Mouse (Mus musculus) layer of hippocampus, postnatal 14 days (tissue): ENCODE measurements around the gene Vmn2r63. TPM values are rescaled to one million over a fixed set of nuclear protein-coding genes. Genes with fewer than 3 reads are reported as not detected.
"Not testable (repeated sequence)": the region's sequence is repeated elsewhere in the genome, so short reads cannot be mapped to it uniquely, and the experiment has no call there.

Source experiments
- DNase-seq, 2 experiments: peaks; one replicate each; pipeline ENCODE4 v3.0.0; 2021 to 2022; ENCODE audit warnings: low spot score in 2 of 2, mixed read lengths in 1 of 2
- long read RNA-seq, 2 experiments: library from polyadenylated mRNA; stranded (forward); transcript quantifications; one replicate each; pipeline ENCODE4 v2.0.0; 2021
- microRNA-seq, 2 experiments: library from miRNA; unstranded; fragments of <30 nt; microRNA quantifications; one replicate each; pipeline ENCODE4 v1.2.0; 2021
- total RNA-seq, 2 experiments: library from RNA; stranded (reverse); gene quantifications; 2 replicates each; pipeline ENCODE4 v1.2.3; 2021

The Vmn2r63 gene
- not detected for total RNA-seq
- long read RNA-seq, experiment 1: 0 reads
- long read RNA-seq, experiment 2: 0 reads

GRCm38 (mm10) chr7:42933722-42934121 lies at the start of gene Vmn2r63:
Vmn2r63 (minus strand) TSS chr7:42933822.
- DNase-seq: not testable (repeated sequence)

- no peak for DNase-seq
Measured at GRCm38 (mm10) chr7:42980739-42981138, 47.1 kb upstream of the Vmn2r63 start.

GRCm38 (mm10) chr7:42980098-42980497 lies 46.5 kb upstream of the Vmn2r63 start:
- no peak for DNase-seq

GRCm38 (mm10) chr7:42965246-42965645 lies 31.6 kb upstream of the Vmn2r63 start:
- no peak for DNase-seq

- DNase-seq: not testable (repeated sequence)
Measured at GRCm38 (mm10) chr7:42898067-42898466, 35.6 kb downstream of the Vmn2r63 start.

GRCm38 (mm10) chr7:42878090-42878489 lies 55.5 kb downstream of the Vmn2r63 start:
- no peak for DNase-seq

GRCm38 (mm10) chr7:42866801-42867458 lies 66.7 kb downstream of the Vmn2r63 start, which contains the start of gene Gm2381:
Gm2381 (minus strand) TSS chr7:42867234.
- DNase-seq: not testable (repeated sequence)

Small RNA genes within 50 kb of the gene (microRNA-seq; reads per million reads assigned to microRNA genes)
- 0 reads per million in 2 experiments for gene Gm23256

Other genes with a start within 250 kb of the Vmn2r63 start
- 1 to 10 TPM; 5.9 to 7.3 TPM for gene Zfp975, start 241.1 kb downstream of the Vmn2r63 start, total RNA-seq
- not detected for gene Gm17067, start 206.8 kb downstream of the Vmn2r63 start, total RNA-seq
- not detected for gene Vmn2r62, start 140.3 kb downstream of the Vmn2r63 start, total RNA-seq
- gene Gm2381, start 66.6 kb downstream of the Vmn2r63 start, total RNA-seq: under 1 TPM; 0.30 to 0.33 TPM
- gene Gm9268, start 84.9 kb upstream of the Vmn2r63 start, total RNA-seq: not detected
- gene Zfp936, start 180.4 kb upstream of the Vmn2r63 start, total RNA-seq: not detected